Mouse (Mus musculus): ENCODE results near the gene Cdk5rap1. TPM values are rescaled to one million over a fixed set of nuclear protein-coding genes. Genes with fewer than 3 reads are reported as not detected.
"Not testable (repeated sequence)": the region's sequence is repeated elsewhere in the genome, so short reads cannot be mapped to it uniquely, and the experiment has no call there.

The Cdk5rap1 gene
- polyA plus RNA-seq, 1 experiment from 2014 or later: 15.8 TPM

DNA sequence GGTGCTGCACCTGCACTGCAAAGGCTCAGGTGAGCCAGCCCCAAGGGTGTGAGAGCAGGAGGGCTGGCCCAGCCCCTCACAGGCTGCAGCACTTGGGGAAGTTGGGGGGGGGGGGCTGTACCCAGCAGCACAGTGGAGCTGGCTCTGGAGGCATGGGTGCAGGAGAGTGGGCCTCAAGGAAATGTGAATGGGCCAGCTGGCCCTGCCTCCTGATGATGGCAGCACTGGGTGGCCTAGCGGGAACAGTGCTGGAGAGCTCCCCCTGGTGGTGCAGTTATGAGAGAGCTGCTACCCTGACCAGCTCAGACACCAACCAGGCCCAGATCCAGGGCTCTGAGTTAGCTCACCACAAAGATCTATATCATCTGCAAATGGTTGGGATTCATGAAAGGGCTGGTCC lies 72.3 kb downstream of the Cdk5rap1 start:
- H3K9me3 ChIP-seq (ENCODE audit: control insufficient read depth, low read length): no peaks in the 10 kb centered on the region
- DNase-seq (ENCODE audit: low spot score): peak; percentile 85
- H3K4me1 ChIP-seq (replicated peaks; ENCODE audit: control insufficient read depth, insufficient read depth, low read length): no peaks in the 10 kb centered on the region
- no peak overlapping the region for H3K4me3 ChIP-seq (ENCODE audit: low read depth, low read length)
- no peaks in the 10 kb centered on the region for H3K27me3 ChIP-seq (ENCODE audit: control insufficient read depth, insufficient read depth, low read length)
- H3K27ac ChIP-seq (ENCODE audit: low read depth, low read length): no peak overlapping the region
- WGBS: 7% methylated on average over 1 of the region's 1 CpGs
- ATAC-seq (ENCODE audit: low FRiP score): peak; percentile 64; the same call in 1 of the 2 replicates
- H3K36me3 ChIP-seq (ENCODE audit: control insufficient read depth, insufficient read depth, low read length): no peaks in the 10 kb centered on the region
- no peak overlapping the region for H3K4me2 ChIP-seq (replicated peaks; ENCODE audit: low read depth, low read length)
- H3K9ac ChIP-seq (ENCODE audit: low read depth, low read length): no peak overlapping the region

DNA sequence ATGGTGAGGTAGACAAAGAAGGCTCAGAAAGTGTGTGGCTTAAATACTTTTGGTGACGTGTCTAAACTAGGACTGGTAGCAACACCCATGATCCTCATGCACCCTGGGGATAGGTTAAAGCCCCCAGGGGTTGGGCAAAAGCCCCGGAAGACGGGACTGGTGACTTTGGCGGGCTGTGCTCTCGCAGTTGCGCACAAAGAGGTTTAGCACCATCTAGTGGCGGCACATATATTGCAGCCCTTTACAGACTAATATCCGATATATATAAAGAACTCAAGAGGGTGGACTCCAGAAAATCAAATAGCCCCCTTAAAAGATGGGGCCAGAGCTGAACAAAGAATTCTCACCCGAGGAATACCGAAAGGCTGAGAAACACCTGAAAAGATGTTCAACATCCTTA lies 78.1 kb downstream of the Cdk5rap1 start:
- ATAC-seq (ENCODE audit: low FRiP score); H3K4me3 ChIP-seq (ENCODE audit: low read depth, low read length); H3K9me3 ChIP-seq (ENCODE audit: control insufficient read depth, low read length); H3K27ac ChIP-seq (ENCODE audit: low read depth, low read length); H3K27me3 ChIP-seq (ENCODE audit: control insufficient read depth, insufficient read depth, low read length); H3K36me3 ChIP-seq (ENCODE audit: control insufficient read depth, insufficient read depth, low read length); H3K4me1 ChIP-seq (replicated peaks; ENCODE audit: control insufficient read depth, insufficient read depth, low read length); H3K4me2 ChIP-seq (replicated peaks; ENCODE audit: low read depth, low read length); H3K9ac ChIP-seq (ENCODE audit: low read depth, low read length): not testable (repeated sequence)
- DNase-seq (ENCODE audit: low spot score): peak; percentile 76
- WGBS: under 1% methylated on average over 10 of the region's 10 CpGs

DNA sequence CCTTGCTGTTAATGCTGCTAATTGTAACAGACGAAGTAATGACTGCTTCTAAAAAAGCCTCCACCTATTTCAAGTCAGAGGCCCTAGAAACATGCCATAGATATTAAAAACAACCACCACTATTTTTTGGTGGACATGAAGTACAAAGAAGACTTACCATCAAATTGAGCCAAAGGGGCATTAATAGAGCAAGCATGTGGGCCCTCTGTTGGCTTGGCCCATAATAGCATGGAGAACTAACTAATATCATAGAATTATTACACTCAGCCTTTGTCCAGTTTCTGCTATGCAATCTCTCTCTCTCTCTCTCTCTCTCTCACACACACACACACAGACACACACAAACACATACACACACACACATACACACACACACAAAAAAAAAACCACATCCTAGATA lies 80.0 kb downstream of the Cdk5rap1 start:
- Histone ChIP-seq H3K27me3 (ENCODE audit: control insufficient read depth, insufficient read depth, low read length) (no peaks in the 10 kb centered on the region), H3K9ac (ENCODE audit: low read depth, low read length) (no peak overlapping the region), H3K4me2 (replicated peaks; ENCODE audit: low read depth, low read length) (no peak overlapping the region), H3K4me1 (replicated peaks; ENCODE audit: control insufficient read depth, insufficient read depth, low read length) (no peaks in the 10 kb centered on the region), H3K36me3 (ENCODE audit: control insufficient read depth, insufficient read depth, low read length) (no peaks in the 10 kb centered on the region), H3K9me3 (ENCODE audit: control insufficient read depth, low read length) (no peaks in the 10 kb centered on the region), H3K27ac (ENCODE audit: low read depth, low read length) (no peak overlapping the region), H3K4me3 (ENCODE audit: low read depth, low read length) (no peak overlapping the region)
- 92% methylated on average over 1 of the region's 1 CpGs for WGBS
- no peak for DNase-seq (ENCODE audit: low spot score)
- ATAC-seq (ENCODE audit: low FRiP score): no peak

DNA sequence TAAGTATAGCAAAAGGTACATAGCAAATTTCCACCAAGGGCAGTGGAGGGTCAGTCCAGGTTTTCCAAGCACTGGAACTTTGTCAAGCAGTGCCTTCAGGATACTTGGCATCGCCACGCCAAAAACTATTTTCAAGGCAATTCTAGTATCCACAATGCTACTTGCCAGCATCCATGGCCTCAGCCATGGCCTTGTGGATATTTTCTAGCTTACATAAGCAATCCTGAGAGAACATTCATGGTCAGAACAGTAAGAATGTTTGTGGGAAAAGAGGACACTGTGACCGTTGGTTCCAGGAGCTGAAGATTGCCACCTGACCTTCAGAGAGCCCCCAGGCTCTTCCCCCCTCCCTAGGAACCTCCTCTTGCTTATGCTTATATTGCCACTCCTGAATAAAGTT lies 80.9 kb downstream of the Cdk5rap1 start:
- 83% methylated on average over 3 of the region's 3 CpGs for WGBS
- not testable (repeated sequence) for H3K27me3 ChIP-seq (ENCODE audit: control insufficient read depth, insufficient read depth, low read length); H3K36me3 ChIP-seq (ENCODE audit: control insufficient read depth, insufficient read depth, low read length); ATAC-seq (ENCODE audit: low FRiP score); H3K27ac ChIP-seq (ENCODE audit: low read depth, low read length); H3K4me2 ChIP-seq (replicated peaks; ENCODE audit: low read depth, low read length); DNase-seq (ENCODE audit: low spot score); H3K9ac ChIP-seq (ENCODE audit: low read depth, low read length); H3K4me1 ChIP-seq (replicated peaks; ENCODE audit: control insufficient read depth, insufficient read depth, low read length); H3K4me3 ChIP-seq (ENCODE audit: low read depth, low read length); H3K9me3 ChIP-seq (ENCODE audit: control insufficient read depth, low read length)

Other genes with a start within 250 kb of the Cdk5rap1 start
- not detected in 2 replicates for gene Bpifa3, start 242.7 kb downstream of the Cdk5rap1 start, polyA plus RNA-seq (2014; fragmentation: Nextera tagmentation; extraction: Ambion mirVana)
- not detected in 2 replicates for gene Bpifa1, start 230.1 kb downstream of the Cdk5rap1 start, polyA plus RNA-seq (2014; fragmentation: Nextera tagmentation; extraction: Ambion mirVana)
- not detected in 2 replicates for gene Bpifa5, start 210.4 kb downstream of the Cdk5rap1 start, polyA plus RNA-seq (2014; fragmentation: Nextera tagmentation; extraction: Ambion mirVana)
- gene Bpifb1, start 182.2 kb downstream of the Cdk5rap1 start, polyA plus RNA-seq (2014; fragmentation: Nextera tagmentation; extraction: Ambion mirVana): not detected in 2 replicates
- gene Bpifb5, start 149.3 kb downstream of the Cdk5rap1 start, polyA plus RNA-seq (2014; fragmentation: Nextera tagmentation; extraction: Ambion mirVana): 0.50 TPM in 1 of 2 replicates, not detected in the other
- not detected in 2 replicates for gene Bpifb9a, start 115.2 kb downstream of the Cdk5rap1 start, polyA plus RNA-seq (2014; fragmentation: Nextera tagmentation; extraction: Ambion mirVana)
- gene Bpifb9b, start 65.8 kb downstream of the Cdk5rap1 start, polyA plus RNA-seq (2014; fragmentation: Nextera tagmentation; extraction: Ambion mirVana): not detected in 2 replicates
- gene Snta1, start 35.1 kb upstream of the Cdk5rap1 start, polyA plus RNA-seq (2014; fragmentation: Nextera tagmentation; extraction: Ambion mirVana): 2.1 TPM in 2 replicates
- gene Cbfa2t2, start 63.5 kb upstream of the Cdk5rap1 start, polyA plus RNA-seq (2014; fragmentation: Nextera tagmentation; extraction: Ambion mirVana): 68.2 and 71.5 TPM in 2 replicates
- 2.5 and 3.0 TPM in 2 replicates for gene 1700003F12Rik, start 174.1 kb upstream of the Cdk5rap1 start, polyA plus RNA-seq (2014; fragmentation: Nextera tagmentation; extraction: Ambion mirVana)
- gene Actl10, start 178.8 kb upstream of the Cdk5rap1 start, polyA plus RNA-seq (2014; fragmentation: Nextera tagmentation; extraction: Ambion mirVana): 0.32 and 0.69 TPM in 2 replicates
- gene Necab3, start 185.9 kb upstream of the Cdk5rap1 start, polyA plus RNA-seq (2014; fragmentation: Nextera tagmentation; extraction: Ambion mirVana): 10.8 and 12.5 TPM in 2 replicates
- 13.0 and 16.9 TPM in 2 replicates for gene E2f1, start 196.9 kb upstream of the Cdk5rap1 start, polyA plus RNA-seq (2014; fragmentation: Nextera tagmentation; extraction: Ambion mirVana)
- gene Pxmp4, start 230.7 kb upstream of the Cdk5rap1 start, polyA plus RNA-seq (2014; fragmentation: Nextera tagmentation; extraction: Ambion mirVana): 12.8 and 14.1 TPM in 2 replicates
- gene Zfp341, start 240.3 kb upstream of the Cdk5rap1 start, polyA plus RNA-seq (2014; fragmentation: Nextera tagmentation; extraction: Ambion mirVana): 1.0 and 1.5 TPM in 2 replicates
- gene 4930519P11Rik, start 240.4 kb upstream of the Cdk5rap1 start, polyA plus RNA-seq (2014; fragmentation: Nextera tagmentation; extraction: Ambion mirVana): 0.56 and 1.0 TPM in 2 replicates